27 mouse cellular contexts compared by ENCODE assay signal in the genomic region with DNA sequence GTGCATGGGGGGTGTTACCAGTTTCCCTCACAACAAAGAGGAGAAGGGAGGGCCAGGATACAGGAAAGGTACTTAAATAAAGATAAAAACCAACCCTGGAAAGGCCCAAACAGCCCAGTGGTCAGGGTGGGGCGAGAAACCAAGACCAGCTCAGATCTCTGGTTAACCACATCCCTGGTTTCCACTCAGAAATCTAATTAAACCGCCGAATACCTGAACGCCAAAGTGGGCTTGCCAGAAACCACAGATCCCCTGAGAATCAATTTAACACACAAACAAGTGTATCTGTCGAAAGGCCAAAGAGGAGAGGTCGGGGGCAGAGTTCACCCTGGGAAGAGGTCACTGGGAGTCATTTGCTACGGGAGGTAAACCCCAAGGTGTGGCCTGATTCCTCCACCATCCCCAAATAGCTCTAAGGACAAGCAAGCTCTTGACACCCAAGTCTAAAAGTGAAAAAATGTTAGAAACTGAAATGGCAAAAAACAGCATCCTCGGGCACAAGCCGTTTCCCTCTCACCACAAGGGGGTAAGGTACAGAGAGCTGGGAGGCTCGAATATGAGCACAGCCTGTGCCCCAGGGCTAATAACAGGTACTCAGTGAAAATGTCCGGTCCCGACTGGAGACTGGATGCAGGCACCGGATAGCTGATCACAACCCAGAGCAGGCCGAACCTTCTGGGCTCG.
DNase-seq lines count a peak whose midpoint lies in the region; ATAC-seq and TF ChIP-seq lines count a peak whose summit lies in the region.
"Had no signal": no experiment of that assay in that cellular context is flagged by ENCODE, and none has a peak within 500 bp of the region (broad histone marks: within the 10 kb centered on the region; RNA-seq: fewer than 3 reads in every experiment).

No protein-coding gene starts in this region.

- no peak for DNase-seq in layer of hippocampus, adult 2 months (ENCODE audit: low spot score in 2 of 2)
- no peak for DNase-seq in layer of hippocampus, adult 8-10 months (ENCODE audit: low spot score in 2 of 2)
- DNase-seq in induced T-regulatory cell, adult 2 months (ENCODE audit: low read depth): peak; percentile 60
- no peak for DNase-seq in limb, embryonic 14.5 days (ENCODE audit: low spot score)
- DNase-seq in heart, adult 9 months (ENCODE audit: low spot score in 2 of 2): no peak
- DNase-seq in heart, postnatal 14 days: no peak
- DNase-seq: adrenal gland, postnatal 14 days; B cell, adult 2 months; cerebellum, adult 11 months; cerebellum, adult 9-10 months; cerebellum, postnatal 36 days; gastrocnemius, postnatal 14 days; kidney, adult 2 months; kidney, postnatal 4 days; layer of hippocampus, adult 9-11 months; lung, embryonic 14.5 days; lung, postnatal 14 days; right cerebral cortex, adult 18-20 months; thymus, postnatal 4 days had no signal

- no peak overlapping the region for H3K27ac ChIP-seq in layer of hippocampus, adult 2 months
- no peak overlapping the region for H3K27ac ChIP-seq in limb, embryonic 14.5 days (replicated peaks; ENCODE audit: low read depth, low read length)
- H3K27ac ChIP-seq: intestine, embryonic 15.5 days; kidney, postnatal 0 days; limb, embryonic 15.5 days; liver, embryonic 14.5 days had no signal

- H3K4me1 ChIP-seq in limb, embryonic 14.5 days (ENCODE audit: control insufficient read depth, insufficient read depth, low read length): peaks cover 29% of the 10 kb centered on the region

- no peak overlapping the region for H3K9ac ChIP-seq in limb, embryonic 14.5 days (ENCODE audit: low read depth, low read length, severe bottlenecking)
- H3K9ac ChIP-seq: intestine, embryonic 15.5 days; limb, embryonic 15.5 days; liver, embryonic 14.5 days; lung, embryonic 14.5 days had no signal

- H3K4me2 ChIP-seq in limb, embryonic 14.5 days (replicated peaks; ENCODE audit: low read depth, low read length, severe bottlenecking): 0 out of 2 replicates have a peak overlapping the region, but pooled peaks have one; percentile 4
- H3K4me2 ChIP-seq: heart, embryonic 11.5 days; intestine, embryonic 15.5 days; limb, embryonic 15.5 days; lung, embryonic 14.5 days; midbrain, embryonic 11.5 days had no signal

- H3K4me3 ChIP-seq in layer of hippocampus, adult 2 months: no peak overlapping the region
- no peak overlapping the region for H3K4me3 ChIP-seq in limb, embryonic 14.5 days (replicated peaks; ENCODE audit: low read length)
- H3K4me3 ChIP-seq: intestine, embryonic 15.5 days; limb, embryonic 15.5 days had no signal

- TF ChIP-seq POLR2A in limb, embryonic 14.5 days (IDR thresholded peaks at IDR 0.05; ENCODE audit: borderline replicate concordance, extremely low read depth, insufficient read depth, insufficient read length): no peak

- H3K27me3 ChIP-seq in limb, embryonic 14.5 days (ENCODE audit: control insufficient read depth, insufficient read depth, low read length): no peaks in the 10 kb centered on the region
- H3K27me3 ChIP-seq: intestine, embryonic 15.5 days; limb, embryonic 15.5 days had no signal

- WGBS in limb, embryonic 14.5 days: 52% methylated on average over 15 of the region's 15 CpGs

- H3K36me3 ChIP-seq in limb, embryonic 14.5 days (ENCODE audit: control insufficient read depth, insufficient read depth, low read length): no peaks in the 10 kb centered on the region
- H3K36me3 ChIP-seq: intestine, embryonic 15.5 days; limb, embryonic 15.5 days had no signal

- intact Hi-C loops in heart, postnatal 14 days (cut with DNase I): no loop called here

- no peaks in the 10 kb centered on the region for H3K9me3 ChIP-seq in limb, embryonic 14.5 days (ENCODE audit: control insufficient read depth, low read length)
- H3K9me3 ChIP-seq: intestine, embryonic 15.5 days; limb, embryonic 15.5 days had no signal

- ATAC-seq in limb, embryonic 14.5 days (ENCODE audit: low FRiP score, low read depth): no peak
- ATAC-seq: hindbrain, embryonic 16.5 days; intestine, embryonic 15.5 days; midbrain, embryonic 16.5 days had no signal

- peak; percentile 30 for TF ChIP-seq CTCF in layer of hippocampus, adult 2 months (conservative IDR thresholded peaks at IDR 0.05)
